Mouse (Mus musculus): ENCODE data around the gene Fbxo34.
"Not testable (repeated sequence)": the region's sequence is repeated elsewhere in the genome, so short reads cannot be mapped to it uniquely, and the experiment has no call there.

Gene Fbxo34

GRCm38 (mm10) chr14:47450121-47450520, at the start of gene Fbxo34:
Fbxo34 (plus strand) TSS chr14:47450421.
- DNase-seq, result not testable (repeated sequence)

GRCm38 (mm10) chr14:47402735-47403134, 47.5 kb upstream of the Fbxo34 start:
- DNase-seq, result no peak

GRCm38 (mm10) chr14:47406000-47406399, 44.2 kb upstream of the Fbxo34 start:
- no peak for DNase-seq

- DNase-seq, result no peak
Observed at GRCm38 (mm10) chr14:47417346-47417745, 32.9 kb upstream of the Fbxo34 start.

GRCm38 (mm10) chr14:47417775-47418665, 32.2 kb upstream of the Fbxo34 start, which contains the start of gene Dlgap5:
Dlgap5 (minus strand) TSS chr14:47418407.
- peak; percentile 86 to 87 for DNase-seq

GRCm38 (mm10) chr14:47418666-47418991, 31.6 kb upstream of the Fbxo34 start:
- no peak for DNase-seq

- no peak for DNase-seq
Observed at GRCm38 (mm10) chr14:47419034-47419625, 31.1 kb upstream of the Fbxo34 start.

- no peak for DNase-seq
Observed at GRCm38 (mm10) chr14:47419723-47420276, 30.4 kb upstream of the Fbxo34 start.

GRCm38 (mm10) chr14:47421606-47422005, 28.6 kb upstream of the Fbxo34 start:
- DNase-seq, result no peak

- no peak for DNase-seq
Observed at GRCm38 (mm10) chr14:47422466-47422865, 27.8 kb upstream of the Fbxo34 start.

GRCm38 (mm10) chr14:47432987-47433386, 17.2 kb upstream of the Fbxo34 start:
- DNase-seq, result no peak

- no peak for DNase-seq
Observed at GRCm38 (mm10) chr14:47438947-47439346, 11.3 kb upstream of the Fbxo34 start.

GRCm38 (mm10) chr14:47444907-47445306, 5.3 kb upstream of the Fbxo34 start:
- DNase-seq, result no peak

GRCm38 (mm10) chr14:47445331-47446095, 4.7 kb upstream of the Fbxo34 start:
- DNase-seq, result no peak

- DNase-seq, result no peak
Observed at GRCm38 (mm10) chr14:47459556-47459955, 9.3 kb downstream of the Fbxo34 start.

GRCm38 (mm10) chr14:47461997-47462396, 11.8 kb downstream of the Fbxo34 start:
- DNase-seq, result no peak

GRCm38 (mm10) chr14:47462453-47462852, 12.2 kb downstream of the Fbxo34 start:
- DNase-seq, result no peak

- no peak for DNase-seq
Observed at GRCm38 (mm10) chr14:47462877-47463460, 12.7 kb downstream of the Fbxo34 start.

GRCm38 (mm10) chr14:47464426-47464825, 14.2 kb downstream of the Fbxo34 start:
- no peak for DNase-seq

- DNase-seq, result no peak
Observed at GRCm38 (mm10) chr14:47465468-47466175, 15.4 kb downstream of the Fbxo34 start.

- peak; percentile 93 to 99 for DNase-seq
Observed at GRCm38 (mm10) chr14:47472359-47472742, 22.1 kb downstream of the Fbxo34 start.

All from cerebellum, adult 18-20 months (tissue).